Comparison of ENCODE assay signal across 11 mouse cellular contexts in genomic region chr3:39898961-39899360, GRCm38 (mm10).
A peak's percentile ranks its signal among the peaks of the same experiment; 100 is the strongest.
DNase-seq lines count a peak whose midpoint lies in the region.
"Had no signal": no experiment of that assay in that cellular context is flagged by ENCODE, and none has a peak within 500 bp of the region (broad histone marks: within the 10 kb centered on the region; RNA-seq: fewer than 3 reads in every experiment).

No protein-coding gene starts in this region.

- intact Hi-C loops in heart, postnatal 36 days (cut with DNase I): no loop called here

- DNase-seq in gastrocnemius, postnatal 25 days: peak; percentile 6
- no peak for DNase-seq in gastrocnemius, adult 18-20 months (ENCODE audit: low spot score)
- DNase-seq in ovary, adult 18-20 months (ENCODE audit: low spot score): peak; percentile 23
- no peak for DNase-seq in ovary, postnatal 10 days (ENCODE audit: low spot score)
- peak; percentile 8 to 10 for DNase-seq in heart, postnatal 36 days
- DNase-seq in lung, postnatal 36 days: peak; percentile 71
- no peak for DNase-seq in cerebellum, adult 9-10 months
- DNase-seq in right cerebral cortex, postnatal 14 days: no peak
- DNase-seq: cerebellum, adult 11-12 months; embryo, embryonic 11 days; gastrocnemius, postnatal 14 days had no signal

Comparison
In these comparisons a context has a peak if more than half of its experiments do, and no peak if none do; other contexts are left out.
1. DNase-seq: peak in gastrocnemius, postnatal 25 days (single experiment), ovary, adult 18-20 months (single experiment), heart, postnatal 36 days (2 of 2) and lung, postnatal 36 days (single experiment); none in gastrocnemius, adult 18-20 months (single experiment), ovary, postnatal 10 days (single experiment), cerebellum, adult 9-10 months (single experiment) and right cerebral cortex, postnatal 14 days (single experiment).